Mouse (Mus musculus) limb, embryonic 14.5 days (tissue): ENCODE results near the gene Gyg. TPM values are rescaled to one million over a fixed set of nuclear protein-coding genes. Genes with fewer than 3 reads are reported as not detected.
A peak's percentile ranks its signal among the peaks of the same experiment; 100 is the strongest.

Experiments
- ATAC-seq: fragments of 200-750 bp; cut with Nextera tagmentation; 2 replicates; pipeline ENCODE4 v1.8.0; 2017; ENCODE audit warnings: low read depth, moderate number of reproducible peaks, moderate TSS enrichment; ENCODE audit not compliant: low FRiP score
- DNase-seq: peaks from one replicate; pipeline ENCODE4 v3.0.0-alpha.2; 2015; ENCODE audit warnings: low spot score
- H3K27ac ChIP-seq: fragments of 300-500 bp; sonication (generic); replicated peaks from 2 replicates; pipeline ENCODE4 v1.5.1; 2014; ENCODE audit warnings: low read depth, mild to moderate bottlenecking, low read length, moderate library complexity, mixed read lengths
- H3K27me3 ChIP-seq: fragments of 300-500 bp; sonication (generic); 2 replicates; pipeline ENCODE4 v1.6.1; 2014; ENCODE audit warnings: low read length, mixed read lengths; ENCODE audit not compliant: control insufficient read depth, insufficient read depth
- H3K36me3 ChIP-seq: fragments of 300-500 bp; sonication (generic); 2 replicates; pipeline ENCODE4 v1.6.1; 2014; ENCODE audit warnings: mild to moderate bottlenecking, low read length, moderate library complexity, mixed read lengths; ENCODE audit not compliant: control insufficient read depth, insufficient read depth
- H3K4me1 ChIP-seq: fragments of 300-500 bp; sonication (generic); 2 replicates; pipeline ENCODE4 v1.6.1; 2014; ENCODE audit warnings: antibody characterized with exemption, low read length, mixed read lengths; ENCODE audit not compliant: control insufficient read depth, insufficient read depth
- H3K4me2 ChIP-seq: fragments of 300-500 bp; sonication (generic); replicated peaks from 2 replicates; pipeline ENCODE4 v1.6.1; 2014; ENCODE audit warnings: low read depth, mild to moderate bottlenecking, low read length, moderate library complexity; ENCODE audit not compliant: severe bottlenecking
- H3K4me3 ChIP-seq: fragments of 300-500 bp; sonication (generic); replicated peaks from 2 replicates; pipeline ENCODE4 v1.5.1; 2014; ENCODE audit warnings: low read length
- H3K9ac ChIP-seq: fragments of 300-500 bp; sonication (generic); 2 replicates; pipeline ENCODE4 v1.6.1; 2014; ENCODE audit warnings: mild to moderate bottlenecking, low read depth, low read length, moderate library complexity; ENCODE audit not compliant: severe bottlenecking
- H3K9me3 ChIP-seq: fragments of 300-500 bp; sonication (generic); 2 replicates; pipeline ENCODE4 v1.6.1; 2016; ENCODE audit warnings: low read length; ENCODE audit not compliant: control insufficient read depth
- POLR2A ChIP-seq: fragments of 200-500 bp; IDR thresholded peaks from 2 replicates; pipeline ENCODE4 v1.8.0; 2012; ENCODE audit warnings: inconsistent platforms, mild to moderate bottlenecking, moderate library complexity, borderline replicate concordance; ENCODE audit not compliant: insufficient read depth, insufficient read length; ENCODE audit errors: extremely low read depth
- WGBS: fragments of 180-500 bp; shearing (Covaris S2); extraction: QIAGEN DNeasy Blood & Tissue Kit; methylation state at CpG from one replicate; pipeline ENCODE4 v1.1.7; 2014; 5-methylcytosine and 5-hydroxymethylcytosine counted together
- polyA plus RNA-seq, 2 experiments: library from polyadenylated mRNA; depleted of rRNA in 1 of 2; stranded (reverse) in 1 of 2; unstranded in 1 of 2; fragments of >200 nt; fragmentation: Nextera tagmentation in 1 of 2; extraction: Ambion mirVana in 1 of 2; gene quantifications; 2 replicates each; pipeline versions ENCODE4 v1.2.1 to v1.2.3; 2012 to 2014

The Gyg gene
- polyA plus RNA-seq, 2 experiments: 27.8 to 48.9 TPM

- no peak for TF ChIP-seq POLR2A
- no peaks in the 10 kb centered on the region for H3K27me3 ChIP-seq
- 90% methylated on average over 1 of the region's 1 CpGs for WGBS
- H3K4me3 ChIP-seq: no peak overlapping the region
- H3K4me2 ChIP-seq: no peak overlapping the region
- DNase-seq (no peak), ATAC-seq (no peak)
- no peaks in the 10 kb centered on the region for H3K36me3 ChIP-seq
- no peaks in the 10 kb centered on the region for H3K9me3 ChIP-seq
- no peak overlapping the region for H3K27ac ChIP-seq
- H3K9ac ChIP-seq: no peak overlapping the region
- H3K4me1 ChIP-seq: no peaks in the 10 kb centered on the region
Observed at GRCm38 (mm10) chr3:20167487-20167886, 12.4 kb upstream of the Gyg start.

GRCm38 (mm10) chr3:20155476-20155875 lies 359 bp upstream of the Gyg start:
- WGBS: 80% methylated on average over 6 of the region's 6 CpGs
- Histone ChIP-seq H3K27ac (no peak overlapping the region), H3K4me2 (peak overlapping the region; percentile 88), H3K27me3 (no peaks in the 10 kb centered on the region), H3K36me3 (no peaks in the 10 kb centered on the region), H3K9ac (no peak overlapping the region), H3K9me3 (no peaks in the 10 kb centered on the region), H3K4me3 (peak overlapping the region; percentile 75), H3K4me1 (peaks cover 9% of the 10 kb centered on the region; the same call in 1 of the 2 replicates)
- ATAC-seq (no peak), DNase-seq (no peak)
- no peak for TF ChIP-seq POLR2A

GRCm38 (mm10) chr3:20151651-20152050 lies 3.5 kb downstream of the Gyg start:
- ATAC-seq: no peak
- Histone ChIP-seq H3K4me2 (no peak overlapping the region), H3K27ac (no peak overlapping the region), H3K9ac (no peak overlapping the region), H3K9me3 (no peaks in the 10 kb centered on the region), H3K36me3 (peaks cover 4% of the 10 kb centered on the region; the same call in 1 of the 2 replicates), H3K4me1 (peaks cover 15% of the 10 kb centered on the region), H3K4me3 (no peak overlapping the region), H3K27me3 (no peaks in the 10 kb centered on the region)
- WGBS: 82% methylated on average over 3 of the region's 3 CpGs
- no peak for DNase-seq
- no peak for TF ChIP-seq POLR2A

GRCm38 (mm10) chr3:20150511-20150910 lies 4.6 kb downstream of the Gyg start:
- H3K9me3 ChIP-seq: no peaks in the 10 kb centered on the region
- TF ChIP-seq POLR2A: no peak
- no peaks in the 10 kb centered on the region for H3K27me3 ChIP-seq
- ATAC-seq (no peak), DNase-seq (no peak)
- no peak overlapping the region for H3K27ac ChIP-seq
- 84% methylated on average over 2 of the region's 2 CpGs for WGBS
- H3K4me1 ChIP-seq: peaks cover 15% of the 10 kb centered on the region
- H3K4me2 ChIP-seq: no peak overlapping the region
- no peak overlapping the region for H3K9ac ChIP-seq
- peaks cover 4% of the 10 kb centered on the region; the same call in 1 of the 2 replicates for H3K36me3 ChIP-seq
- H3K4me3 ChIP-seq: no peak overlapping the region

- no peak overlapping the region for H3K27ac ChIP-seq
- 74% methylated on average over 5 of the region's 5 CpGs for WGBS
- H3K4me3 ChIP-seq: no peak overlapping the region
- no peaks in the 10 kb centered on the region for H3K27me3 ChIP-seq
- ATAC-seq (no peak), DNase-seq (no peak)
- H3K36me3 ChIP-seq: peaks cover 4% of the 10 kb centered on the region; the same call in 1 of the 2 replicates
- H3K4me1 ChIP-seq: peaks cover 6% of the 10 kb centered on the region
- no peak for TF ChIP-seq POLR2A
- no peak overlapping the region for H3K4me2 ChIP-seq
- H3K9me3 ChIP-seq: no peaks in the 10 kb centered on the region
- H3K9ac ChIP-seq: no peak overlapping the region
Observed at GRCm38 (mm10) chr3:20147647-20148046, 7.5 kb downstream of the Gyg start.
